Mouse (Mus musculus) gastrocnemius, postnatal 10 days (tissue): Measurements from ENCODE around the gene Vstm5. TPM values are rescaled to one million over a fixed set of nuclear protein-coding genes. Genes with fewer than 3 reads are reported as not detected.

Experiments
- total RNA-seq, 2 experiments: library from RNA; stranded (reverse); gene quantifications; 2 replicates each; pipeline ENCODE4 v1.2.3; 2021

Gene Vstm5
- total RNA-seq, 2 experiments from 2014 or later = 0.25 to 0.47 TPM

Other genes with a start within 250 kb of the Vstm5 start
- gene Panx1, start 193.6 kb upstream of the Vstm5 start, total RNA-seq = 10 to 100 TPM; 28.9 to 40.4 TPM
- gene Hephl1, start 126.9 kb upstream of the Vstm5 start, total RNA-seq = under 1 TPM; 0.49 to 0.61 TPM
- 10 to 100 TPM; 14.4 to 16.0 TPM for gene Med17, start 40.9 kb downstream of the Vstm5 start, total RNA-seq
- 10 to 100 TPM; 50.4 to 65.8 TPM for gene Taf1d, start 67.2 kb downstream of the Vstm5 start, total RNA-seq
- gene 4931406C07Rik, start 67.4 kb downstream of the Vstm5 start, total RNA-seq = 10 to 100 TPM in 1 of 2 experiments, 1 to 10 TPM in 1; 9.3 to 12.5 TPM
- 10 to 100 TPM; 10.1 TPM for gene Cep295, start 118.7 kb downstream of the Vstm5 start, total RNA-seq